Mouse (Mus musculus) ES-Bruce4 (cell line): ENCODE measurements around the gene Tmem169. TPM values are rescaled to one million over a fixed set of nuclear protein-coding genes. Genes with fewer than 3 reads are reported as not detected.

Experiments used
- H3K27ac ChIP-seq: 2 replicates; pipeline ENCODE4 v1.5.1; 2012; ENCODE audit warnings: low read length, inconsistent platforms; ENCODE audit not compliant: insufficient read depth
- H3K27me3 ChIP-seq: 2 replicates; pipeline ENCODE4 v1.6.1; 2012; ENCODE audit warnings: mild to moderate bottlenecking, low read length, inconsistent platforms; ENCODE audit not compliant: control insufficient read depth, poor library complexity, insufficient read depth, severe bottlenecking
- H3K36me3 ChIP-seq: 2 replicates; pipeline ENCODE4 v1.6.1; 2012; ENCODE audit warnings: inconsistent platforms, mild to moderate bottlenecking, low read length, moderate library complexity; ENCODE audit not compliant: control insufficient read depth, poor library complexity, insufficient read depth, severe bottlenecking
- H3K4me1 ChIP-seq: one replicate; pipeline ENCODE4 v1.8.1; 2011; ENCODE audit warnings: low read length; ENCODE audit not compliant: control insufficient read depth, insufficient read depth
- H3K4me3 ChIP-seq: 2 replicates; pipeline ENCODE4 v1.5.1; 2011; ENCODE audit warnings: low read depth, mild to moderate bottlenecking, low read length
- H3K9ac ChIP-seq: 2 replicates; pipeline ENCODE4 v1.6.1; 2012; ENCODE audit warnings: low read depth, mild to moderate bottlenecking, inconsistent platforms; ENCODE audit not compliant: poor library complexity, severe bottlenecking
- H3K9me3 ChIP-seq: replicated peaks from 2 replicates; pipeline ENCODE4 v1.6.1; 2012; ENCODE audit warnings: mild to moderate bottlenecking, low read length, inconsistent platforms; ENCODE audit not compliant: control insufficient read depth, poor library complexity, insufficient read depth, severe bottlenecking
- CTCF ChIP-seq: IDR thresholded peaks from one replicate; pipeline ENCODE4 v1.8.1; 2011; ENCODE audit warnings: low read depth, low read length
- EP300 ChIP-seq: IDR thresholded peaks from 2 replicates; pipeline ENCODE4 v1.6.1; 2011; ENCODE audit warnings: low read depth, low read length; ENCODE audit not compliant: insufficient read depth
- POLR2A ChIP-seq: IDR thresholded peaks from one replicate; pipeline ENCODE4 v1.8.1; 2011; ENCODE audit warnings: low read length; ENCODE audit not compliant: insufficient read depth
- polyA plus RNA-seq: library from polyadenylated mRNA; stranded (reverse); fragments of >200 nt; gene quantifications from 2 replicates; pipeline ENCODE4 v1.2.4, GENCODE M21; 2011; ENCODE audit warnings: low read depth; ENCODE audit not compliant: missing spikeins, insufficient read depth, insufficient read length

Tmem169 gene
- polyA plus RNA-seq, 1 experiment = 0.67 TPM

- Histone ChIP-seq H3K4me1 (no peaks in the 10 kb centered on the region), H3K36me3 (peaks cover 6% of the 10 kb centered on the region), H3K4me3 (peak overlapping the region; percentile 48), H3K27ac (peak overlapping the region; percentile 58), H3K27me3 (no peaks in the 10 kb centered on the region), H3K9me3 (no peaks in the 10 kb centered on the region), H3K9ac (peak overlapping the region; percentile 80)
- no peak for TF ChIP-seq EP300
- TF ChIP-seq POLR2A = no peak
- TF ChIP-seq CTCF = peak; percentile 59
These were observed 22.6 kb downstream of the Tmem169 start for GRCm38 (mm10) chr1:72306679-72307181.

- peaks cover 10% of the 10 kb centered on the region for H3K36me3 ChIP-seq
- TF ChIP-seq EP300 = peak; percentile 49; the same call in 1 of the 2 replicates
- no peak for TF ChIP-seq CTCF
- H3K4me1 ChIP-seq = no peaks in the 10 kb centered on the region
- H3K9ac ChIP-seq = peak within 1 kb of the TSS; percentile 80
- no peaks in the 10 kb centered on the region for H3K27me3 ChIP-seq
- no peaks in the 10 kb centered on the region for H3K9me3 ChIP-seq
- H3K27ac ChIP-seq = peak within 1 kb of the TSS; percentile 64
- peak within 1 kb of the TSS; percentile 90 for H3K4me3 ChIP-seq
These were observed 23.2 kb downstream of the Tmem169 start, which contains the start of gene Xrcc5 for GRCm38 (mm10) chr1:72307317-72307798. Gene Xrcc5, plus strand, starts transcription at chr1:72307421.

GRCm38 (mm10) chr1:72308919-72309318, 24.8 kb downstream of the Tmem169 start:
- TF ChIP-seq POLR2A = no peak
- TF ChIP-seq EP300 = no peak
- TF ChIP-seq CTCF = no peak
- H3K9ac ChIP-seq = no peak overlapping the region
- no peaks in the 10 kb centered on the region for H3K4me1 ChIP-seq
- no peak overlapping the region for H3K27ac ChIP-seq
- no peaks in the 10 kb centered on the region for H3K27me3 ChIP-seq
- H3K9me3 ChIP-seq = no peaks in the 10 kb centered on the region
- no peak overlapping the region for H3K4me3 ChIP-seq
- peaks cover 10% of the 10 kb centered on the region for H3K36me3 ChIP-seq

- Histone ChIP-seq H3K9ac (no peak overlapping the region), H3K27me3 (no peaks in the 10 kb centered on the region), H3K36me3 (peaks cover 16% of the 10 kb centered on the region), H3K27ac (peak overlapping the region; percentile 55; the same call in 1 of the 2 replicates), H3K4me1 (no peaks in the 10 kb centered on the region), H3K4me3 (no peak overlapping the region), H3K9me3 (no peaks in the 10 kb centered on the region)
- no peak for TF ChIP-seq CTCF
- TF ChIP-seq EP300 = no peak
- TF ChIP-seq POLR2A = no peak
These were observed 25.7 kb downstream of the Tmem169 start for GRCm38 (mm10) chr1:72309744-72310424.

GRCm38 (mm10) chr1:72312701-72313398, 28.7 kb downstream of the Tmem169 start:
- no peaks in the 10 kb centered on the region for H3K4me1 ChIP-seq
- no peaks in the 10 kb centered on the region for H3K27me3 ChIP-seq
- peak overlapping the region; percentile 46; the same call in 1 of the 2 replicates for H3K9ac ChIP-seq
- no peaks in the 10 kb centered on the region for H3K9me3 ChIP-seq
- H3K27ac ChIP-seq = peak overlapping the region; percentile 98
- TF ChIP-seq POLR2A (no peak), CTCF (no peak), EP300 (no peak)
- no peak overlapping the region for H3K4me3 ChIP-seq
- peaks cover 36% of the 10 kb centered on the region for H3K36me3 ChIP-seq
